Mouse (Mus musculus): Measurements from ENCODE around the gene Shc2. TPM values are rescaled to one million over a fixed set of nuclear protein-coding genes. Genes with fewer than 3 reads are reported as not detected.

The Shc2 gene
- total RNA-seq, 1 experiment from 2014 or later = not detected

- ATAC-seq (replicated peaks; ENCODE audit: insufficient number of reproducible peaks, low FRiP score, low TSS enrichment, poor library complexity, severe bottlenecking) = no peak
These were observed 31.9 kb upstream of the Shc2 start for GRCm38 (mm10) chr10:79669576-79670057.

- peak; percentile 66 for ATAC-seq (replicated peaks; ENCODE audit: insufficient number of reproducible peaks, low FRiP score, low TSS enrichment, poor library complexity, severe bottlenecking)
These were observed 31.3 kb upstream of the Shc2 start, which contains the start of gene Tpgs1 for GRCm38 (mm10) chr10:79668771-79669575. TSS of gene Tpgs1 (plus strand) at chr10:79669369.

- no peak for ATAC-seq (replicated peaks; ENCODE audit: insufficient number of reproducible peaks, low FRiP score, low TSS enrichment, poor library complexity, severe bottlenecking)
These were observed 30.4 kb upstream of the Shc2 start for GRCm38 (mm10) chr10:79668076-79668475.

GRCm38 (mm10) chr10:79666493-79666892 is 28.8 kb upstream of the Shc2 start:
- ATAC-seq (replicated peaks; ENCODE audit: insufficient number of reproducible peaks, low FRiP score, low TSS enrichment, poor library complexity, severe bottlenecking) = no peak

- ATAC-seq (replicated peaks; ENCODE audit: insufficient number of reproducible peaks, low FRiP score, low TSS enrichment, poor library complexity, severe bottlenecking) = no peak
These were observed 27.3 kb upstream of the Shc2 start for GRCm38 (mm10) chr10:79665051-79665450.

- peak; percentile 32; the same call in 1 of the 2 replicates for ATAC-seq (replicated peaks; ENCODE audit: insufficient number of reproducible peaks, low FRiP score, low TSS enrichment, poor library complexity, severe bottlenecking)
These were observed 26.5 kb upstream of the Shc2 start, which contains the start of gene Madcam1 for GRCm38 (mm10) chr10:79664131-79664665. TSS of gene Madcam1 (plus strand) at chr10:79664559.

- ATAC-seq (replicated peaks; ENCODE audit: insufficient number of reproducible peaks, low FRiP score, low TSS enrichment, poor library complexity, severe bottlenecking) = no peak
These were observed 24.1 kb upstream of the Shc2 start for GRCm38 (mm10) chr10:79661861-79662260.

- ATAC-seq (replicated peaks; ENCODE audit: insufficient number of reproducible peaks, low FRiP score, low TSS enrichment, poor library complexity, severe bottlenecking) = no peak
These were observed 22.6 kb upstream of the Shc2 start for GRCm38 (mm10) chr10:79660298-79660697.

- no peak for ATAC-seq (replicated peaks; ENCODE audit: insufficient number of reproducible peaks, low FRiP score, low TSS enrichment, poor library complexity, severe bottlenecking)
These were observed 21.1 kb upstream of the Shc2 start for GRCm38 (mm10) chr10:79658829-79659228.

GRCm38 (mm10) chr10:79654946-79655395 is 17.3 kb upstream of the Shc2 start:
- no peak for ATAC-seq (replicated peaks; ENCODE audit: insufficient number of reproducible peaks, low FRiP score, low TSS enrichment, poor library complexity, severe bottlenecking)

- 0 out of 2 replicates have a peak, but pooled peaks have one; percentile 8 for ATAC-seq (replicated peaks; ENCODE audit: insufficient number of reproducible peaks, low FRiP score, low TSS enrichment, poor library complexity, severe bottlenecking)
These were observed 15.1 kb upstream of the Shc2 start for GRCm38 (mm10) chr10:79652789-79653188.

- ATAC-seq (replicated peaks; ENCODE audit: insufficient number of reproducible peaks, low FRiP score, low TSS enrichment, poor library complexity, severe bottlenecking) = peak; percentile 67
These were observed 11.5 kb upstream of the Shc2 start for GRCm38 (mm10) chr10:79649070-79649751.

- no peak for ATAC-seq (replicated peaks; ENCODE audit: insufficient number of reproducible peaks, low FRiP score, low TSS enrichment, poor library complexity, severe bottlenecking)
These were observed 8.0 kb upstream of the Shc2 start, which contains the start of gene Odf3l2 for GRCm38 (mm10) chr10:79645711-79646110. TSS of gene Odf3l2 (minus strand) at chr10:79645738.

GRCm38 (mm10) chr10:79638486-79639204 is 927 bp upstream of the Shc2 start:
- ATAC-seq (replicated peaks; ENCODE audit: insufficient number of reproducible peaks, low FRiP score, low TSS enrichment, poor library complexity, severe bottlenecking) = no peak

- no peak for ATAC-seq (replicated peaks; ENCODE audit: insufficient number of reproducible peaks, low FRiP score, low TSS enrichment, poor library complexity, severe bottlenecking)
These were observed 1.4 kb downstream of the Shc2 start for GRCm38 (mm10) chr10:79636287-79636686.

GRCm38 (mm10) chr10:79633006-79633777 is 4.5 kb downstream of the Shc2 start:
- no peak for ATAC-seq (replicated peaks; ENCODE audit: insufficient number of reproducible peaks, low FRiP score, low TSS enrichment, poor library complexity, severe bottlenecking)

GRCm38 (mm10) chr10:79631432-79631831 is 6.3 kb downstream of the Shc2 start:
- ATAC-seq (replicated peaks; ENCODE audit: insufficient number of reproducible peaks, low FRiP score, low TSS enrichment, poor library complexity, severe bottlenecking) = no peak

GRCm38 (mm10) chr10:79628377-79628776 is 9.3 kb downstream of the Shc2 start:
- no peak for ATAC-seq (replicated peaks; ENCODE audit: insufficient number of reproducible peaks, low FRiP score, low TSS enrichment, poor library complexity, severe bottlenecking)

Data from monocyte, adult 5-6 weeks (primary cell).